Mouse (Mus musculus) ES-E14 (cell line): ENCODE measurements around the gene Gbp3. TPM values are rescaled to one million over a fixed set of nuclear protein-coding genes. Genes with fewer than 3 reads are reported as not detected.
"Not testable (repeated sequence)": the region's sequence is repeated elsewhere in the genome, so short reads cannot be mapped to it uniquely, and the experiment has no call there.

Experiments
- DNase-seq: peaks from one replicate; pipeline ENCODE4 v3.0.0-alpha.2; 2013; ENCODE audit warnings: low read depth, low spot score
- H3K27ac ChIP-seq: 2 replicates; pipeline ENCODE4 v1.5.1; 2012; ENCODE audit warnings: low read depth, mild to moderate bottlenecking, low read length, moderate library complexity, mixed read lengths; ENCODE audit not compliant: poor library complexity, insufficient read depth, severe bottlenecking
- H3K36me3 ChIP-seq: 2 replicates; pipeline ENCODE4 v1.6.1; 2012; ENCODE audit warnings: mild to moderate bottlenecking, low read length, moderate library complexity, mixed read lengths; ENCODE audit not compliant: control insufficient read depth, poor library complexity, insufficient read depth, severe bottlenecking
- H3K4me1 ChIP-seq, 2 experiments: fragments of 150-350 bp in 1 of 2; sonication (generic) in 1 of 2; 2 replicates each; pipeline ENCODE4 v1.6.1; 2012; ENCODE audit warnings: low read length in 2 of 2, mild to moderate bottlenecking in 1 of 2, mixed read lengths in 1 of 2; ENCODE audit not compliant: control insufficient read depth in 2 of 2, insufficient read depth in 2 of 2, poor library complexity in 1 of 2
- H3K4me3 ChIP-seq, 2 experiments: fragments of 150-350 bp in 1 of 2; sonication (generic) in 1 of 2; 2 replicates each; pipeline ENCODE4 v1.5.1; 2012; ENCODE audit warnings: low read length in 2 of 2, low read depth in 1 of 2, mild to moderate bottlenecking in 1 of 2, mixed read lengths in 1 of 2; ENCODE audit not compliant: insufficient read depth in 1 of 2, poor library complexity in 1 of 2, severe bottlenecking in 1 of 2
- H3K9ac ChIP-seq: 2 replicates; pipeline ENCODE4 v1.6.1; 2012; ENCODE audit warnings: low read depth, mild to moderate bottlenecking, low read length, mixed read lengths; ENCODE audit not compliant: poor library complexity, insufficient read depth, severe bottlenecking
- H3K9me3 ChIP-seq: fragments of 150-350 bp; sonication (generic); 2 replicates; pipeline ENCODE4 v1.6.1; 2012; ENCODE audit warnings: low read depth, mild to moderate bottlenecking, low read length; ENCODE audit not compliant: control insufficient read depth, insufficient read depth
- CHD2 ChIP-seq: IDR thresholded peaks from 2 replicates; pipeline ENCODE4 v1.6.1; 2014; ENCODE audit warnings: mild to moderate bottlenecking, low read depth, low read length, inconsistent platforms
- HCFC1 ChIP-seq: IDR thresholded peaks from 2 replicates; pipeline ENCODE4 v1.6.1; 2012; ENCODE audit warnings: low read length, inconsistent platforms, borderline replicate concordance; ENCODE audit not compliant: insufficient read depth
- MAFK ChIP-seq: IDR thresholded peaks from 2 replicates; pipeline ENCODE4 v1.6.1; 2014; ENCODE audit warnings: mild to moderate bottlenecking, low read depth, low read length, inconsistent platforms; ENCODE audit not compliant: insufficient read depth
- ZC3H11A ChIP-seq: IDR thresholded peaks from 2 replicates; pipeline ENCODE4 v1.6.1; 2012; ENCODE audit warnings: low read depth, mild to moderate bottlenecking, inconsistent platforms, low read length, borderline replicate concordance
- ZNF384 ChIP-seq: IDR thresholded peaks from 2 replicates; pipeline ENCODE4 v1.6.1; 2012; ENCODE audit warnings: low read depth, low read length, inconsistent platforms
- in situ Hi-C, 2 experiments: fragments of 600-800 bp; cut with MboI; formaldehyde crosslinking; loops; one replicate each; pipeline ENCODE4 v1.15.1; 2025; ENCODE audit warnings: low sequenced_read_pairs in 2 of 2, inconsistent platforms in 1 of 2; ENCODE audit not compliant: unreplicated experiment in 2 of 2
- total RNA-seq: library from RNA; depleted of rRNA; stranded (reverse); fragments of 300-350 nt; gene quantifications from 2 replicates; pipeline ENCODE4 v1.2.3, GENCODE M21; 2012

Gene Gbp3
- total RNA-seq, 1 experiment: 4.7 TPM

- no peak overlapping the region for H3K27ac ChIP-seq
- TF ChIP-seq ZNF384 (no peak), MAFK (no peak), ZC3H11A (no peak), CHD2 (no peak), HCFC1 (no peak)
- no peak for DNase-seq
- no peak overlapping the region for H3K4me3 ChIP-seq
- in situ Hi-C loops: no loop called here
- H3K36me3 ChIP-seq: no peaks in the 10 kb centered on the region
- H3K9ac ChIP-seq: no peak overlapping the region
- no peaks in the 10 kb centered on the region for H3K4me1 ChIP-seq
- no peaks in the 10 kb centered on the region for H3K9me3 ChIP-seq
Measured at GRCm38 (mm10) chr3:142531595-142531994, 28.2 kb upstream of the Gbp3 start.

- no peak for DNase-seq
- in situ Hi-C loops: no loop called here
- H3K27ac ChIP-seq: no peak overlapping the region
Measured at GRCm38 (mm10) chr3:142533185-142533584, 26.6 kb upstream of the Gbp3 start.

GRCm38 (mm10) chr3:142535667-142536066, 24.2 kb upstream of the Gbp3 start:
- TF ChIP-seq ZNF384: no peak
- no peak for TF ChIP-seq CHD2
- TF ChIP-seq HCFC1: no peak
- no peak for TF ChIP-seq ZC3H11A
- no peak for TF ChIP-seq MAFK
- H3K9me3 ChIP-seq: no peaks in the 10 kb centered on the region
- no peaks in the 10 kb centered on the region for H3K4me1 ChIP-seq
- no peak overlapping the region for H3K9ac ChIP-seq
- H3K36me3 ChIP-seq: no peaks in the 10 kb centered on the region
- no peak for DNase-seq
- in situ Hi-C loops: no loop called here
- H3K4me3 ChIP-seq: no peak overlapping the region
- no peak overlapping the region for H3K27ac ChIP-seq

More at GRCm38 (mm10) chr3:142533185-142533584, 26.6 kb upstream of the Gbp3 start:
- no peaks in the 10 kb centered on the region for H3K9me3 ChIP-seq
- no peak for TF ChIP-seq ZNF384
- no peaks in the 10 kb centered on the region for H3K4me1 ChIP-seq
- no peak overlapping the region for H3K4me3 ChIP-seq
- no peaks in the 10 kb centered on the region for H3K36me3 ChIP-seq
- no peak overlapping the region for H3K9ac ChIP-seq

GRCm38 (mm10) chr3:142541391-142541790, 18.4 kb upstream of the Gbp3 start:
- Histone ChIP-seq H3K9me3 (no peaks in the 10 kb centered on the region), H3K27ac (no peak overlapping the region), H3K4me1 (no peaks in the 10 kb centered on the region), H3K4me3 (no peak overlapping the region), H3K9ac (no peak overlapping the region), H3K36me3 (no peaks in the 10 kb centered on the region)
- TF ChIP-seq HCFC1: no peak
- no peak for TF ChIP-seq CHD2
- no peak for TF ChIP-seq ZNF384
- TF ChIP-seq MAFK: no peak
- no peak for TF ChIP-seq ZC3H11A
- no peak for DNase-seq
- in situ Hi-C loops: no loop called here

GRCm38 (mm10) chr3:142542776-142543175, 17.1 kb upstream of the Gbp3 start:
- DNase-seq, H3K27ac ChIP-seq, H3K9ac ChIP-seq, H3K4me3 ChIP-seq, H3K9me3 ChIP-seq, H3K4me1 ChIP-seq, H3K36me3 ChIP-seq, in situ Hi-C loops: not testable (repeated sequence)
